Mouse (Mus musculus) telencephalon, adult 2 months (tissue): ENCODE results near the gene Tob2.
A peak's percentile ranks its signal among the peaks of the same experiment; 100 is the strongest.

Source experiments
- DNase-seq: peaks from one replicate; pipeline ENCODE4 v3.0.0-alpha.2; 2011; ENCODE audit warnings: low read depth, low spot score

Gene Tob2

GRCm38 (mm10) chr15:81860471-81861135 lies 2.0 kb upstream of the Tob2 start:
- no peak for DNase-seq

- DNase-seq, result peak; percentile 99
These were observed 997 bp upstream of the Tob2 start for GRCm38 (mm10) chr15:81859330-81860255.

GRCm38 (mm10) chr15:81858138-81858516 lies 469 bp downstream of the Tob2 start:
- peak; percentile 89 for DNase-seq

GRCm38 (mm10) chr15:81857724-81858116 lies 876 bp downstream of the Tob2 start:
- DNase-seq, result no peak

GRCm38 (mm10) chr15:81856938-81857723 lies 1.5 kb downstream of the Tob2 start:
- no peak for DNase-seq

- peak; percentile 94 for DNase-seq
These were observed 2.4 kb downstream of the Tob2 start for GRCm38 (mm10) chr15:81856030-81856790.

GRCm38 (mm10) chr15:81853081-81853480 lies 5.5 kb downstream of the Tob2 start:
- DNase-seq, result no peak

GRCm38 (mm10) chr15:81852411-81853000 lies 6.1 kb downstream of the Tob2 start:
- no peak for DNase-seq

GRCm38 (mm10) chr15:81851375-81851774 lies 7.2 kb downstream of the Tob2 start:
- DNase-seq, result no peak

- DNase-seq, result no peak
These were observed 7.9 kb downstream of the Tob2 start for GRCm38 (mm10) chr15:81850718-81851117.

- DNase-seq, result no peak
These were observed 9.5 kb downstream of the Tob2 start for GRCm38 (mm10) chr15:81849104-81849503.

- DNase-seq, result no peak
These were observed 10.3 kb downstream of the Tob2 start for GRCm38 (mm10) chr15:81848301-81848700.

GRCm38 (mm10) chr15:81847861-81848260 lies 10.7 kb downstream of the Tob2 start:
- DNase-seq, result no peak

- DNase-seq, result no peak
These were observed 11.4 kb downstream of the Tob2 start for GRCm38 (mm10) chr15:81847161-81847560.

- no peak for DNase-seq
These were observed 11.8 kb downstream of the Tob2 start for GRCm38 (mm10) chr15:81846755-81847154.

- DNase-seq, result no peak
These were observed 12.9 kb downstream of the Tob2 start for GRCm38 (mm10) chr15:81845724-81846123.

GRCm38 (mm10) chr15:81845033-81845625 lies 13.5 kb downstream of the Tob2 start:
- DNase-seq, result no peak

- DNase-seq, result no peak
These were observed 16.3 kb downstream of the Tob2 start for GRCm38 (mm10) chr15:81842275-81842674.

- DNase-seq, result no peak
These were observed 18.3 kb downstream of the Tob2 start for GRCm38 (mm10) chr15:81840306-81840705.

GRCm38 (mm10) chr15:81839634-81840033 lies 19.0 kb downstream of the Tob2 start:
- DNase-seq, result no peak
